Mouse (Mus musculus) liver, embryonic 15.5 days (tissue): Measurements from ENCODE around the gene Gatad2a. TPM values are rescaled to one million over a fixed set of nuclear protein-coding genes. Genes with fewer than 3 reads are reported as not detected.
A peak's percentile ranks its signal among the peaks of the same experiment; 100 is the strongest.

Source experiments
- ATAC-seq: fragments of 200-750 bp; cut with Nextera tagmentation; 2 replicates; pipeline ENCODE4 v1.8.0; 2017; ENCODE audit warnings: moderate number of reproducible peaks, mild to moderate bottlenecking, moderate library complexity; ENCODE audit not compliant: insufficient read depth
- H3K27ac ChIP-seq: fragments of 300-500 bp; sonication (generic); replicated peaks from 2 replicates; pipeline ENCODE4 v1.5.1; 2015; ENCODE audit warnings: mild to moderate bottlenecking, inconsistent platforms
- H3K27me3 ChIP-seq: fragments of 300-500 bp; sonication (generic); 2 replicates; pipeline ENCODE4 v1.6.1; 2015; ENCODE audit warnings: mild to moderate bottlenecking, inconsistent platforms
- H3K36me3 ChIP-seq: fragments of 300-500 bp; sonication (generic); replicated peaks from 2 replicates; pipeline ENCODE4 v1.6.1; 2015; ENCODE audit warnings: moderate library complexity, mild to moderate bottlenecking, inconsistent platforms
- H3K4me1 ChIP-seq: fragments of 300-500 bp; sonication (generic); replicated peaks from 2 replicates; pipeline ENCODE4 v1.6.1; 2015; ENCODE audit warnings: inconsistent platforms
- H3K4me2 ChIP-seq: fragments of 300-500 bp; sonication (generic); 2 replicates; pipeline ENCODE4 v1.6.1; 2015; ENCODE audit warnings: moderate library complexity, mild to moderate bottlenecking, inconsistent platforms
- H3K4me3 ChIP-seq: fragments of 300-500 bp; sonication (generic); replicated peaks from 2 replicates; pipeline ENCODE4 v1.5.1; 2015; ENCODE audit warnings: mild to moderate bottlenecking, inconsistent platforms
- H3K9ac ChIP-seq: fragments of 300-500 bp; sonication (generic); 2 replicates; pipeline ENCODE4 v1.6.1; 2015; ENCODE audit warnings: moderate library complexity, mild to moderate bottlenecking, inconsistent platforms
- H3K9me3 ChIP-seq: fragments of 300-500 bp; sonication (generic); replicated peaks from 2 replicates; pipeline ENCODE4 v1.6.1; 2016; ENCODE audit warnings: inconsistent platforms
- WGBS: fragments of 180-500 bp; shearing (Covaris S2); methylation state at CpG from one replicate; pipeline ENCODE4 v1.1.7; 2015; ENCODE audit warnings: mixed read lengths; ENCODE audit not compliant: insufficient replicate concordance; 5-methylcytosine and 5-hydroxymethylcytosine counted together
- polyA plus RNA-seq: library from polyadenylated mRNA; unstranded; fragments of >200 nt; fragmentation: Nextera tagmentation; extraction: Ambion mirVana; gene quantifications from 2 replicates; pipeline ENCODE4 v1.2.1, GENCODE M21; 2015

The Gatad2a gene
- polyA plus RNA-seq, 1 experiment from 2014 or later = 28.0 TPM

GRCm38 (mm10) chr8:69884141-69884540 is 112.0 kb downstream of the Gatad2a start:
- Histone ChIP-seq H3K9ac (no peak overlapping the region), H3K4me2 (no peak overlapping the region), H3K9me3 (no peaks in the 10 kb centered on the region; the same call in 1 of the 2 replicates), H3K4me1 (peaks cover 33% of the 10 kb centered on the region), H3K4me3 (no peak overlapping the region), H3K27me3 (peaks cover 100% of the 10 kb centered on the region), H3K36me3 (no peaks in the 10 kb centered on the region), H3K27ac (no peak overlapping the region)
- WGBS = 47% methylated on average over 13 of the region's 13 CpGs
- no peak for ATAC-seq

GRCm38 (mm10) chr8:69882833-69883600 is 113.2 kb downstream of the Gatad2a start:
- H3K36me3 ChIP-seq = no peaks in the 10 kb centered on the region
- H3K9ac ChIP-seq = no peak overlapping the region
- H3K9me3 ChIP-seq = no peaks in the 10 kb centered on the region; the same call in 1 of the 2 replicates
- peaks cover 100% of the 10 kb centered on the region for H3K27me3 ChIP-seq
- 15% methylated on average over 52 of the region's 52 CpGs for WGBS
- ATAC-seq = no peak
- H3K4me3 ChIP-seq = peak overlapping the region; percentile 38; the same call in 1 of the 2 replicates
- H3K27ac ChIP-seq = no peak overlapping the region
- H3K4me2 ChIP-seq = peak overlapping the region; percentile 56; the same call in 1 of the 2 replicates
- H3K4me1 ChIP-seq = peaks cover 22% of the 10 kb centered on the region

GRCm38 (mm10) chr8:69882021-69882756 is 114.0 kb downstream of the Gatad2a start:
- peak overlapping the region; percentile 38 for H3K4me3 ChIP-seq
- ATAC-seq = no peak
- H3K4me1 ChIP-seq = peaks cover 17% of the 10 kb centered on the region
- H3K9me3 ChIP-seq = no peaks in the 10 kb centered on the region; the same call in 1 of the 2 replicates
- H3K27ac ChIP-seq = no peak overlapping the region
- 9% methylated on average over 103 of the region's 103 CpGs for WGBS
- no peaks in the 10 kb centered on the region for H3K36me3 ChIP-seq
- no peak overlapping the region for H3K9ac ChIP-seq
- peaks cover 100% of the 10 kb centered on the region for H3K27me3 ChIP-seq
- H3K4me2 ChIP-seq = peak overlapping the region; percentile 56

GRCm38 (mm10) chr8:69881261-69881865 is 114.8 kb downstream of the Gatad2a start:
- no peaks in the 10 kb centered on the region for H3K36me3 ChIP-seq
- WGBS = 21% methylated on average over 79 of the region's 79 CpGs
- no peak overlapping the region for H3K27ac ChIP-seq
- no peak for ATAC-seq
- H3K4me2 ChIP-seq = peak overlapping the region; percentile 56; the same call in 1 of the 2 replicates
- no peaks in the 10 kb centered on the region; the same call in 1 of the 2 replicates for H3K9me3 ChIP-seq
- H3K4me1 ChIP-seq = peaks cover 17% of the 10 kb centered on the region
- H3K4me3 ChIP-seq = peak overlapping the region; percentile 38
- H3K9ac ChIP-seq = no peak overlapping the region
- peaks cover 100% of the 10 kb centered on the region for H3K27me3 ChIP-seq

- Histone ChIP-seq H3K27me3 (peaks cover 100% of the 10 kb centered on the region), H3K4me1 (peaks cover 17% of the 10 kb centered on the region), H3K9ac (no peak overlapping the region), H3K27ac (no peak overlapping the region), H3K4me3 (no peak overlapping the region), H3K36me3 (no peaks in the 10 kb centered on the region), H3K4me2 (no peak overlapping the region), H3K9me3 (no peaks in the 10 kb centered on the region; the same call in 1 of the 2 replicates)
- no peak for ATAC-seq
- WGBS = 15% methylated on average over 37 of the region's 37 CpGs
Measured at GRCm38 (mm10) chr8:69880841-69881240, 115.3 kb downstream of the Gatad2a start.

- 47% methylated on average over 8 of the region's 8 CpGs for WGBS
- peaks cover 98% of the 10 kb centered on the region for H3K27me3 ChIP-seq
- no peaks in the 10 kb centered on the region; the same call in 1 of the 2 replicates for H3K9me3 ChIP-seq
- no peak overlapping the region for H3K9ac ChIP-seq
- peaks cover 17% of the 10 kb centered on the region for H3K4me1 ChIP-seq
- H3K4me2 ChIP-seq = no peak overlapping the region
- no peak overlapping the region for H3K4me3 ChIP-seq
- H3K27ac ChIP-seq = no peak overlapping the region
- no peak for ATAC-seq
- no peaks in the 10 kb centered on the region for H3K36me3 ChIP-seq
Measured at GRCm38 (mm10) chr8:69879678-69880077, 116.5 kb downstream of the Gatad2a start.

GRCm38 (mm10) chr8:69877992-69878391 is 118.2 kb downstream of the Gatad2a start:
- H3K27me3 ChIP-seq = peaks cover 84% of the 10 kb centered on the region
- H3K9ac ChIP-seq = no peak overlapping the region
- no peaks in the 10 kb centered on the region; the same call in 1 of the 2 replicates for H3K9me3 ChIP-seq
- no peak overlapping the region for H3K4me2 ChIP-seq
- no peak for ATAC-seq
- peaks cover 17% of the 10 kb centered on the region for H3K4me1 ChIP-seq
- WGBS = 50% methylated on average over 3 of the region's 3 CpGs
- no peak overlapping the region for H3K27ac ChIP-seq
- no peak overlapping the region for H3K4me3 ChIP-seq
- no peaks in the 10 kb centered on the region for H3K36me3 ChIP-seq

- Histone ChIP-seq H3K4me3 (no peak overlapping the region), H3K9me3 (no peaks in the 10 kb centered on the region; the same call in 1 of the 2 replicates), H3K36me3 (no peaks in the 10 kb centered on the region), H3K27ac (no peak overlapping the region), H3K4me1 (peaks cover 16% of the 10 kb centered on the region), H3K4me2 (no peak overlapping the region), H3K27me3 (peaks cover 78% of the 10 kb centered on the region), H3K9ac (no peak overlapping the region)
- WGBS = 66% methylated on average over 4 of the region's 4 CpGs
- no peak for ATAC-seq
Measured at GRCm38 (mm10) chr8:69877396-69877795, 118.8 kb downstream of the Gatad2a start.

- no peaks in the 10 kb centered on the region for H3K36me3 ChIP-seq
- H3K4me3 ChIP-seq = no peak overlapping the region
- no peak overlapping the region for H3K4me2 ChIP-seq
- no peak for ATAC-seq
- H3K4me1 ChIP-seq = peaks cover 11% of the 10 kb centered on the region
- no peak overlapping the region for H3K27ac ChIP-seq
- no peak overlapping the region for H3K9ac ChIP-seq
- 59% methylated on average over 10 of the region's 10 CpGs for WGBS
- no peaks in the 10 kb centered on the region; the same call in 1 of the 2 replicates for H3K9me3 ChIP-seq
- peaks cover 73% of the 10 kb centered on the region for H3K27me3 ChIP-seq
Measured at GRCm38 (mm10) chr8:69876967-69877366, 119.2 kb downstream of the Gatad2a start.

GRCm38 (mm10) chr8:69876097-69876496 is 120.1 kb downstream of the Gatad2a start:
- 34% methylated on average over 10 of the region's 10 CpGs for WGBS
- H3K36me3 ChIP-seq = no peaks in the 10 kb centered on the region
- ATAC-seq = no peak
- no peak overlapping the region for H3K9ac ChIP-seq
- peaks cover 65% of the 10 kb centered on the region for H3K27me3 ChIP-seq
- H3K4me2 ChIP-seq = no peak overlapping the region
- H3K4me1 ChIP-seq = peaks cover 3% of the 10 kb centered on the region; the same call in 1 of the 2 replicates
- no peaks in the 10 kb centered on the region for H3K9me3 ChIP-seq
- no peak overlapping the region for H3K27ac ChIP-seq
- no peak overlapping the region for H3K4me3 ChIP-seq

GRCm38 (mm10) chr8:69874654-69875053 is 121.5 kb downstream of the Gatad2a start:
- Histone ChIP-seq H3K27ac (no peak overlapping the region), H3K27me3 (peaks cover 50% of the 10 kb centered on the region), H3K4me1 (no peaks in the 10 kb centered on the region), H3K9me3 (no peaks in the 10 kb centered on the region), H3K4me2 (no peak overlapping the region), H3K4me3 (no peak overlapping the region), H3K9ac (no peak overlapping the region), H3K36me3 (no peaks in the 10 kb centered on the region)
- WGBS = 72% methylated on average over 13 of the region's 13 CpGs
- ATAC-seq = no peak
